Mouse (Mus musculus) left cerebral cortex, postnatal 10 days (tissue): ENCODE results near the gene Mgat4e. TPM values are rescaled to one million over a fixed set of nuclear protein-coding genes. Genes with fewer than 3 reads are reported as not detected.

Experiments used
- total RNA-seq, 2 experiments: library from RNA; stranded (reverse); gene quantifications; 2 replicates each; pipeline ENCODE4 v1.2.3; 2021

Mgat4e gene
- total RNA-seq, 2 experiments from 2014 or later, result 0.24 TPM; not detected in 1

Other genes with a start within 250 kb of the Mgat4e start
- gene Ppfia4, start 216.8 kb downstream of the Mgat4e start, total RNA-seq, result 10 to 100 TPM; 78.0 to 78.3 TPM
- 10 to 100 TPM; 86.5 to 96.6 TPM for gene Tmem183a, start 187.7 kb downstream of the Mgat4e start, total RNA-seq
- not detected for gene 4933406M09Rik, start 163.7 kb downstream of the Mgat4e start, total RNA-seq
- 10 to 100 TPM; 20.4 to 24.1 TPM for gene Cyb5r1, start 144.1 kb downstream of the Mgat4e start, total RNA-seq
- gene Adipor1, start 134.3 kb downstream of the Mgat4e start, total RNA-seq, result 10 to 100 TPM; 62.3 TPM
- gene Klhl12, start 94.2 kb downstream of the Mgat4e start, total RNA-seq, result 10 to 100 TPM; 36.0 to 36.4 TPM
- 10 to 100 TPM; 36.1 to 39.4 TPM for gene Rabif, start 55.0 kb downstream of the Mgat4e start, total RNA-seq
- 10 to 100 TPM; 63.8 to 66.6 TPM for gene Kdm5b, start 10.5 kb upstream of the Mgat4e start, total RNA-seq
- gene Syt2, start 97.0 kb upstream of the Mgat4e start, total RNA-seq, result 10 to 100 TPM; 17.5 to 23.2 TPM